Mouse (Mus musculus): ENCODE data around the gene Gse1. TPM values are rescaled to one million over a fixed set of nuclear protein-coding genes. Genes with fewer than 3 reads are reported as not detected.

Gene Gse1
- polyA plus RNA-seq, 1 experiment from 2014 or later: 10.2 TPM

GRCm38 (mm10) chr8:120259206-120259605, 30.9 kb downstream of the Gse1 start:
- no peaks in the 10 kb centered on the region for H3K36me3 ChIP-seq (ENCODE audit: control insufficient read depth, insufficient read depth, low read length)
- H3K4me1 ChIP-seq (replicated peaks; ENCODE audit: control insufficient read depth, insufficient read depth, low read length): peaks cover 65% of the 10 kb centered on the region
- no peak overlapping the region for H3K4me3 ChIP-seq (ENCODE audit: low read length)
- H3K4me2 ChIP-seq (ENCODE audit: low read depth, low read length): no peak overlapping the region
- ATAC-seq (ENCODE audit: low read depth): no peak
- H3K9me3 ChIP-seq (ENCODE audit: control insufficient read depth, low read length): no peaks in the 10 kb centered on the region
- no peak overlapping the region for H3K27ac ChIP-seq (ENCODE audit: low read length)
- H3K9ac ChIP-seq (ENCODE audit: low read length): no peak overlapping the region
- no peaks in the 10 kb centered on the region for H3K27me3 ChIP-seq (ENCODE audit: control insufficient read depth, insufficient read depth, low read depth, low read length)
- WGBS: 87% methylated on average over 13 of the region's 13 CpGs

GRCm38 (mm10) chr8:120260677-120261076, 32.4 kb downstream of the Gse1 start:
- no peaks in the 10 kb centered on the region for H3K27me3 ChIP-seq (ENCODE audit: control insufficient read depth, insufficient read depth, low read depth, low read length)
- H3K9ac ChIP-seq (ENCODE audit: low read length): 0 out of 2 replicates have a peak overlapping the region, but pooled peaks have one; percentile 5
- peak overlapping the region; percentile 28 for H3K27ac ChIP-seq (ENCODE audit: low read length)
- peak overlapping the region; percentile 28 for H3K4me2 ChIP-seq (ENCODE audit: low read depth, low read length)
- H3K4me3 ChIP-seq (ENCODE audit: low read length): no peak overlapping the region
- H3K9me3 ChIP-seq (ENCODE audit: control insufficient read depth, low read length): no peaks in the 10 kb centered on the region
- no peak for ATAC-seq (ENCODE audit: low read depth)
- H3K36me3 ChIP-seq (ENCODE audit: control insufficient read depth, insufficient read depth, low read length): no peaks in the 10 kb centered on the region
- 77% methylated on average over 5 of the region's 5 CpGs for WGBS
- peaks cover 61% of the 10 kb centered on the region for H3K4me1 ChIP-seq (replicated peaks; ENCODE audit: control insufficient read depth, insufficient read depth, low read length)

- no peak overlapping the region for H3K4me3 ChIP-seq (ENCODE audit: low read length)
- no peaks in the 10 kb centered on the region for H3K36me3 ChIP-seq (ENCODE audit: control insufficient read depth, insufficient read depth, low read length)
- no peaks in the 10 kb centered on the region for H3K9me3 ChIP-seq (ENCODE audit: control insufficient read depth, low read length)
- WGBS: 30% methylated on average over 21 of the region's 21 CpGs
- no peak overlapping the region for H3K9ac ChIP-seq (ENCODE audit: low read length)
- H3K27me3 ChIP-seq (ENCODE audit: control insufficient read depth, insufficient read depth, low read depth, low read length): no peaks in the 10 kb centered on the region
- ATAC-seq (ENCODE audit: low read depth): peak; percentile 56
- peak overlapping the region; percentile 55 for H3K27ac ChIP-seq (ENCODE audit: low read length)
- H3K4me2 ChIP-seq (ENCODE audit: low read depth, low read length): peak overlapping the region; percentile 28
- peaks cover 61% of the 10 kb centered on the region for H3K4me1 ChIP-seq (replicated peaks; ENCODE audit: control insufficient read depth, insufficient read depth, low read length)
Observed at GRCm38 (mm10) chr8:120261338-120262120, 33.3 kb downstream of the Gse1 start.

DNA sequence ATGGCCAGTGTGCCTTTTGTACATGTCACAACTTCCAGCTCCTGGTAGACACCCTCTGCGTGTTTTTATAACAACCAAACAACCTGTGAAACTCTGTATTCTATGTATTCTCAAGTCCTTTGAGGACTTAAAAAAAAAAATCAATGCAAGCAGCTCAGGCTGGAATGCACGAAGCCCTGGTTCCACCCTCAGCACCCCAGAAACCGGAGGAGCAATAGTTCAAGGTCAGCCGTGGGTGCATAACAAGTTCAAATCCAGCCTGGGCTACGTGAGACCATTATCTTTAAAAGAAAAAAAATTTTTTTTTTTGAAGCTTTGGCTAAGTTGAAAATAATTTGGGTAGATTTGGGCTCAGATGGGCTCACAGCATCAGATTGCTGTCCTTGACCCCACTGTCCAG, 35.6 kb downstream of the Gse1 start:
- no peak overlapping the region for H3K9ac ChIP-seq (ENCODE audit: low read length)
- no peaks in the 10 kb centered on the region for H3K9me3 ChIP-seq (ENCODE audit: control insufficient read depth, low read length)
- peaks cover 70% of the 10 kb centered on the region for H3K4me1 ChIP-seq (replicated peaks; ENCODE audit: control insufficient read depth, insufficient read depth, low read length)
- WGBS: 81% methylated on average over 5 of the region's 5 CpGs
- H3K27me3 ChIP-seq (ENCODE audit: control insufficient read depth, insufficient read depth, low read depth, low read length): no peaks in the 10 kb centered on the region
- H3K4me2 ChIP-seq (ENCODE audit: low read depth, low read length): no peak overlapping the region
- no peaks in the 10 kb centered on the region for H3K36me3 ChIP-seq (ENCODE audit: control insufficient read depth, insufficient read depth, low read length)
- no peak overlapping the region for H3K4me3 ChIP-seq (ENCODE audit: low read length)
- peak overlapping the region; percentile 98; the same call in 1 of the 2 replicates for H3K27ac ChIP-seq (ENCODE audit: low read length)
- ATAC-seq (ENCODE audit: low read depth): no peak

DNA sequence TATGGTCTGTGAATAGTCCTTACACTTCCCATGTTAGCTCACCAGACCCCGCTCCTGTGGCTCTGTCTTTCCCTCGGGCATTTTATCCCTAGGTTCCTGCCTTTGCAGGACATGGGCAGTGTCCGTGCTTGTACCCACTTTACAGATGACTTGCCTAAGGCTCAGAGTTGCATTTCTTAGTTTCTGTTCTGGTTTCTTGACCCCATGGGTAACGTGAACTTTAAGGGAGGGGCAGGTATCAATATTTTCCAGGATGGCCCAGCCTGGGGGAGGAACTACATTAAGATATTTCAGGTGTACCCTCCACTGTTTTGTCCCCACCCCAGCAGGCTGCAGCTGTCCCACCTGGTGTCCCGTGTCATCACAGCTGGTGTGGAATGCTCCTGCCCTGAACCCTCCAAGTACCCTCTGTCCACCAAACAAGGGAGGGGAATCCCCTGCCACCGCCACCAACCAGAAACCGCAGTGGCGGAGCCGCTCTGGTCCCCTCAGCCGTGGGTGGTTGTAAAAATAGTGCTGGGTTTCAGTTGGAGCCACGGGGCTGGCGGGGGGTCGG, 36.2 kb downstream of the Gse1 start:
- 24% methylated on average over 13 of the region's 13 CpGs for WGBS
- peak overlapping the region; percentile 61 for H3K9ac ChIP-seq (ENCODE audit: low read length)
- H3K4me1 ChIP-seq (replicated peaks; ENCODE audit: control insufficient read depth, insufficient read depth, low read length): peaks cover 74% of the 10 kb centered on the region
- H3K36me3 ChIP-seq (ENCODE audit: control insufficient read depth, insufficient read depth, low read length): no peaks in the 10 kb centered on the region
- no peak for ATAC-seq (ENCODE audit: low read depth)
- H3K4me3 ChIP-seq (ENCODE audit: low read length): peak overlapping the region; percentile 29
- peak overlapping the region; percentile 51 for H3K4me2 ChIP-seq (ENCODE audit: low read depth, low read length)
- peak overlapping the region; percentile 98 for H3K27ac ChIP-seq (ENCODE audit: low read length)
- H3K9me3 ChIP-seq (ENCODE audit: control insufficient read depth, low read length): no peaks in the 10 kb centered on the region
- H3K27me3 ChIP-seq (ENCODE audit: control insufficient read depth, insufficient read depth, low read depth, low read length): no peaks in the 10 kb centered on the region

- WGBS: 1% methylated on average over 16 of the region's 16 CpGs
- H3K9me3 ChIP-seq (ENCODE audit: control insufficient read depth, low read length): no peaks in the 10 kb centered on the region
Observed at GRCm38 (mm10) chr8:120264944-120265453, 36.7 kb downstream of the Gse1 start.

GRCm38 (mm10) chr8:120265471-120265870, 37.2 kb downstream of the Gse1 start:
- Histone ChIP-seq H3K27me3 (ENCODE audit: control insufficient read depth, insufficient read depth, low read depth, low read length) (no peaks in the 10 kb centered on the region), H3K9ac (ENCODE audit: low read length) (peak overlapping the region; percentile 53), H3K9me3 (ENCODE audit: control insufficient read depth, low read length) (no peaks in the 10 kb centered on the region), H3K4me3 (ENCODE audit: low read length) (no peak overlapping the region), H3K36me3 (ENCODE audit: control insufficient read depth, insufficient read depth, low read length) (no peaks in the 10 kb centered on the region), H3K4me1 (replicated peaks; ENCODE audit: control insufficient read depth, insufficient read depth, low read length) (peaks cover 71% of the 10 kb centered on the region), H3K27ac (ENCODE audit: low read length) (peak overlapping the region; percentile 98), H3K4me2 (ENCODE audit: low read depth, low read length) (peak overlapping the region; percentile 51; the same call in 1 of the 2 replicates)
- 0% methylated on average over 4 of the region's 4 CpGs for WGBS
- peak; percentile 67 for ATAC-seq (ENCODE audit: low read depth)

More at GRCm38 (mm10) chr8:120264944-120265453, 36.7 kb downstream of the Gse1 start:
- Histone ChIP-seq H3K9ac (ENCODE audit: low read length) (peak overlapping the region; percentile 61), H3K36me3 (ENCODE audit: control insufficient read depth, insufficient read depth, low read length) (no peaks in the 10 kb centered on the region), H3K4me2 (ENCODE audit: low read depth, low read length) (peak overlapping the region; percentile 51), H3K27ac (ENCODE audit: low read length) (peak overlapping the region; percentile 98), H3K4me3 (ENCODE audit: low read length) (peak overlapping the region; percentile 29), H3K4me1 (replicated peaks; ENCODE audit: control insufficient read depth, insufficient read depth, low read length) (peaks cover 73% of the 10 kb centered on the region), H3K27me3 (ENCODE audit: control insufficient read depth, insufficient read depth, low read depth, low read length) (no peaks in the 10 kb centered on the region)
- peak; percentile 85 for ATAC-seq (ENCODE audit: low read depth)

DNA sequence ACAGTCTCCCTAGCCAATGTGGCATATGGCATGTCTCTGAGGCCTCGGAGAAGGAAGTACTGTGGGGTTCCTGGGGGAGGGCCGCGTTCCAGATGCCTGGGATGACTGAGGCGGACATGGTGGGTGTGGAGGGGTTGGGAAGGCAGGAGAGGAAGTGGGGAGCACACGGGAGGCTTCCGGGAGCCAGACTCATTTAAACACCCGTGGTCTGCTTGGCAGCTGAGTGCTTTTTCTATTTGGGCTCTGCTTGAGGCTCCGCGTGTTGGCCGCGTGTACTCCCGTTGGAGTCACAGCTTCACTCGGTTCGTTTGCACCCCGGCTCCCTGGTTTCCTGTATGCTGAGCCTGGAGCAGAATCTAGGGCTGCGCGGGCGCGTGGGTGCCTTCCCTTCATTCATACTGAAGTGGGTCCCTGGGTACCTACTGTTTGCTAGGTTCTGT, 40.3 kb downstream of the Gse1 start:
- H3K9me3 ChIP-seq (ENCODE audit: control insufficient read depth, low read length): no peaks in the 10 kb centered on the region
- H3K9ac ChIP-seq (ENCODE audit: low read length): no peak overlapping the region
- H3K36me3 ChIP-seq (ENCODE audit: control insufficient read depth, insufficient read depth, low read length): no peaks in the 10 kb centered on the region
- no peak for ATAC-seq (ENCODE audit: low read depth)
- WGBS: 28% methylated on average over 19 of the region's 19 CpGs
- peaks cover 54% of the 10 kb centered on the region for H3K4me1 ChIP-seq (replicated peaks; ENCODE audit: control insufficient read depth, insufficient read depth, low read length)
- no peak overlapping the region for H3K4me3 ChIP-seq (ENCODE audit: low read length)
- no peak overlapping the region; the same call in 1 of the 2 replicates for H3K27ac ChIP-seq (ENCODE audit: low read length)
- no peak overlapping the region for H3K4me2 ChIP-seq (ENCODE audit: low read depth, low read length)
- H3K27me3 ChIP-seq (ENCODE audit: control insufficient read depth, insufficient read depth, low read depth, low read length): no peaks in the 10 kb centered on the region

DNA sequence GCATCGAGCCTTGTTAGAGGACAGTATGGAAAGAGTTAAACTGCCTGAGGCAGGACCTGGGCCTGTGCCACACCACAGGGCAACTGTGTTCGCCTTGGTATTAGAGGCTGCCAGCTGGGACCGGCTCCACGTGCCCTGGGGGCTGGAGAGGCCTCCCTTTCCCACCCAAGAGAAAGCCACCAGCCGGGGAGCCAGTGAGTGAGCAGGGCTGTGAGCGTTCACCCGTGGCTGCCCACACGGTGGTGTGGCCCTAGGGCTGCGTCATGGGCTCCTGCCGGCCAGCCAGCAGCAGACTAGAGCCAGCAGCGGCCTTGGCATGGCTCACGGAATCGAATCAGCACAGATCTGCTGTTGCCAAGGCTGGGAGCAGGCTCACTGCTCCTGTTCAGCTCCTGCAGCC, 42.2 kb downstream of the Gse1 start:
- Histone ChIP-seq H3K27ac (ENCODE audit: low read length) (no peak overlapping the region), H3K4me3 (ENCODE audit: low read length) (no peak overlapping the region), H3K4me2 (ENCODE audit: low read depth, low read length) (no peak overlapping the region), H3K9ac (ENCODE audit: low read length) (0 out of 2 replicates have a peak overlapping the region, but pooled peaks have one; percentile 14), H3K4me1 (replicated peaks; ENCODE audit: control insufficient read depth, insufficient read depth, low read length) (peaks cover 49% of the 10 kb centered on the region), H3K36me3 (ENCODE audit: control insufficient read depth, insufficient read depth, low read length) (no peaks in the 10 kb centered on the region), H3K9me3 (ENCODE audit: control insufficient read depth, low read length) (no peaks in the 10 kb centered on the region), H3K27me3 (ENCODE audit: control insufficient read depth, insufficient read depth, low read depth, low read length) (no peaks in the 10 kb centered on the region)
- no peak for ATAC-seq (ENCODE audit: low read depth)
- WGBS: 81% methylated on average over 13 of the region's 13 CpGs
